ENCODE assay signal across 14 mouse cellular contexts in the genomic region with DNA sequence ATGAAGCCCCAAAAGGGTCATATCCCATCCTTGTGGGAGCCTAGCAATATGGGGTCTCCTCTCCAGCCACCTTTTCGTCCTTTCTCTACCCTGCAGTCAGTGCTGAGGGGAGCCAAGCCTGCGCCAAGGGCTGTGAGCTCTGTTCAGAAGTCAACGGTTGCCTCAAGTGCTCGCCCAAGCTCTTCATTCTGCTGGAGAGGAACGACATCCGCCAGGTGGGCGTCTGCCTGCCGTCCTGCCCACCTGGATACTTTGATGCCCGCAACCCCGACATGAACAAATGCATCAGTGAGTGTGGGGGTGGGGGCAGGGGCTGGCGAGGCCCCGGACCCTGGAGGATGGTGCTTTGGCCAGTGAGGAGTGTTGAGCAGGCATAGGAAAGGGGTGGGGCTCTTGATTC. TPM values are rescaled to one million over a fixed set of nuclear protein-coding genes. Genes with fewer than 3 reads are reported as not detected.
"Had no signal": no experiment of that assay in that cellular context is flagged by ENCODE, and none has a peak within 500 bp of the region (broad histone marks: within the 10 kb centered on the region; RNA-seq: fewer than 3 reads in every experiment).

No protein-coding gene starts in this region.

- ATAC-seq: liver, postnatal 0 days; lung, postnatal 0 days; midbrain, embryonic 13.5 days; midbrain, embryonic 15.5 days had no signal

- DNase-seq: liver; liver, embryonic 13.5 days; liver, postnatal 0 days; lung, adult 2 months; lung, postnatal 14 days; lung, postnatal 36 days; retina, postnatal 1 day; right cerebral cortex, adult 18-20 months; right cerebral cortex, postnatal 25 days had no signal

RNA-seq across cellular contexts. Expression of a gene that starts 18.7 kb away (rescaled TPM):
- total RNA-seq: monocyte, adult 5-6 weeks had no signal
- polyA plus RNA-seq: macrophage had no signal
